Mouse (Mus musculus) telencephalon, adult 2 months (tissue): ENCODE data around the gene Irs2.

Source experiments
- DNase-seq: peaks from one replicate; pipeline ENCODE4 v3.0.0-alpha.2; 2011; ENCODE audit warnings: low read depth, low spot score

The Irs2 gene

DNA sequence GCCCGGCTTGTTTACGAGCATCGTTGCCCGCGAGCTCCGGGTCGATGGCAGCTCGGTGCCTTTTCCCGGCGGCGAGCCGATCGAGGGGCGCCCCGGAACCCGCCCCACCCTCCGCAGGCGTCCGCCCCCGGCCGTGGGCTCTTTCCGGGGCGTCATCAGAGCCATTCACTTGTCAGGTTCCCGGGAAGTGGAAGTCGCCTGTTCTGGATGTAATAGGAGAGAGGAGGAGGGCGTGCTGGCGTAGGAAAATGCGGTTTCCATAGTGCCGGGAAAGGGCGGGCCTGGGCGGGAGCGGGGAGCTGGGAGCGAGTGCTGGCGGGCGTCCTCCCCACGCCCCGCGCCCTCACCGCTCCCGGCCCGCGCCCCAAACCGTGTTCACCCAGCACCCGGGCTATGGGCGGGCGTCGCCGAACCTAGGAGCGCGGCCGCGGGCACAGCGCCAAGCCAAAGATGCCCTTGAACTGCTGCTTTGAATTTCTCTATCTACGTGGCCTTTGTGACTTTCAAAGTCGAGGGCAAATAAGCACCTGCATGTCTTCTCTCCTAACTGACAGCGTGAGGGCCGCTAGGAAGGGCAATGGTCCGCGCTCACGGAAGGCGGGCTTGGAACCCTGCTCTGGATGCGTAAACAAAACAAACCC lies 1.3 kb upstream of the Irs2 start:
- peak; percentile 85 for DNase-seq

DNA sequence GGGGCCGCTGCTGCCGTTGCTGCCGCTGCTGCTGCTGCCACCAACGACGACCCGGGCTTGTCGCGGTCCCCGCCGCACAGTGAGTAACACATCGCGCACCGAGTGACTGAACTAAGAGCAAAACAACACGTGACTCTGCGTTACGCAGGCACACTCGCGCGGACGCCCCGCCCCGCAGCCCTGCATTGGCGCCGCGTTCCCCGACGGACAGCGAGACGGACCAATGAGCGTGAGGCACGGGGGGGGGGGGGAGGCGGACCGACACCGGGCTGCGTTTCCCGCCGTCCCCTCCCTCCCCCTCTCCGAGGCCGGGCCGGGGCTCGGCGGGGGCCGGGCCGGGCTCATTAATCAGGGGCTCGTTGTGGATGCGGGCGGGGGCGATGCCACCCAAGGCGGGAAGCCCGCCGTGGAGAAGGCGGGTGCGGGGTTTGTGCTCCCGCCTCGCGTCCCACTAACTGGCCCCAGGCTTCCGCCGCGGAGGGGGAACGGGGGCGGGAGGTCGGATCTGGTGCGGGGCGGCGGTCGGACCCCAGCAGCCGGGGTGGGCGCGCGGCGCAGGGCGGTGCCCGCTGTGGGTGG lies 673 bp upstream of the Irs2 start:
- peak; percentile 91 for DNase-seq

DNA sequence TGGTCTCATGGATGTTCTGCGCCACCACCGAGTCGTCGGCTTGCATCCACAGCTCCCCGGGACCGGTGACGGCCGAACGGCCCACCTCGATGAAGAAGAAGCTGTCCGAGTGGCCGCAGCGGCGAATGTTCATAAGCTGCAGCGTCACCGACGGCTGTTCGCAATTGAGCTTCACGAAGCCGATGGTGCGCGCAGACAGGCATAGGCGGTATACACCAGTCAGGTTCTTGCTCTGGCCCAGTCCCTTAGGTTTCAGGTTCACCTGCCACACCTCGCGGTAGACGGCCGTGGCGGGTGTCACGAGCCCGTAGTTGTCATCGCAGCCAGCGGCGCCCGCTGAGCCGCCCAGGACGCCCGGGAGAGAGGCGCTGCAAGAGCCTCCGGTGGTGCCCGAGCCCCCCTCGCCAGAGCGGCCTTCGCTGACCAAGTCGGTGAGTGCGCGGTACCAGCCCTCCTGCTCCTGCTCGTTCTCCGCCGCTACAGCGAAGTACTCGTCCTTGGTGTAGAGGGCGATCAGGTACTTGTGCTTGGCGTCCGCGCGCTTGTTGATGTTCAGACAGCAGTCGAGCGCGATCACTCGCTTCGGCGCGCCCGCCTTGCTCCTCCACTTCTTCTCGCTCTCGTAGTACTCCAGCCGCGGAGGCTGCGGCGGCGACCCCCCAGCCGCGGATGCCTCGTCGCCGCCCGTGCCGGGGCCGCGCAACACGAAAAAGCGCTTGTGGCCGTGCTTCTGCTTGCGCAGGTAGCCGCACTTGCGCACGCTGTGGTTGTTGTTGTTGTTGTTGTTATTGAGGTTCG lies 478 bp downstream of the Irs2 start:
- no peak for DNase-seq

DNA sequence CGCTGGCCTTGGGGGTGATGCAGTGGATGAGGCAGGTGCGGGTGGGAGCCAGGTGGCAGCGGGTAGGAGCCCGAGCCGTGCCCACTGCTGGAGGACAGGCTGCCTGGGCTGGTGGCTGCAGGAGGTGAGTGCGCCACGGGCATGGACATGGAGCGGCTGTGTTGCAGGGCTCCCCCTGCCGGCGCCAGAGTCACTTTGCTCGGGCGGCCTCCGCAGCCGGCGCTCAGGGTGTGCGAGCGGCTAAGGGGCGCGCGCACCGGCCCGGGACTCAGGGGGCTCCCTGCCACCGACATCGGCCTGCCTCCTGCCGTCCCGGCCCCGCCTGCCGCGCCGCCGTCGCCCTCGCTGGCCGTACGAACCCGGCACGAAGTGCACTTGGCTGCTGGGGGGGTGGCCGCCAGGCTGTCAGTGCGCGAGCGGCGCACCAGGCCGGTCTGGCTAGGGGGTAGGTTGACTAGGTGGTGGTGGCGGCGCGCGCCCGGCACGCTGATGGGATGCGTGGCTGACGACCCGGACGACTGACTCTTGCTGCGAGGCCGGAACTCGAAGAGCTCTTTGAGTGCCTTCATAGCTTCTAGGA lies 1.2 kb downstream of the Irs2 start:
- no peak for DNase-seq

DNA sequence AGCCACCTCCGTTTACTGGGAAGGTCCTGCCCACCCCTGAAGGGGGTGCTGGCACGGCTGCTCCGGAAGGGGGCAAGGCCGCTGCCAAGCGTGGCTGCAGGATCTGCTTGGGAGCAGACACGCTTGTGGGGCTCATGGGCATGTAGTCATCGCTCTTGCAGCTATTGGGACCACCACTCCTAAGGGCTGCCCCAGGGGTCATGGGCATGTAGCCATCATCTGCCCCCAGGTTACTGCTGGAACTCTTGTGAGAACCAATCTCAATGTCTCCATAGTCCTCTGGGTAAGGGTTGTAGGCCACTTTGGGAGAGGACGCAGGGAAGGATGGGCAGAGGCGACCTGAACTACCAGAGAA lies 2.0 kb downstream of the Irs2 start:
- no peak for DNase-seq

DNA sequence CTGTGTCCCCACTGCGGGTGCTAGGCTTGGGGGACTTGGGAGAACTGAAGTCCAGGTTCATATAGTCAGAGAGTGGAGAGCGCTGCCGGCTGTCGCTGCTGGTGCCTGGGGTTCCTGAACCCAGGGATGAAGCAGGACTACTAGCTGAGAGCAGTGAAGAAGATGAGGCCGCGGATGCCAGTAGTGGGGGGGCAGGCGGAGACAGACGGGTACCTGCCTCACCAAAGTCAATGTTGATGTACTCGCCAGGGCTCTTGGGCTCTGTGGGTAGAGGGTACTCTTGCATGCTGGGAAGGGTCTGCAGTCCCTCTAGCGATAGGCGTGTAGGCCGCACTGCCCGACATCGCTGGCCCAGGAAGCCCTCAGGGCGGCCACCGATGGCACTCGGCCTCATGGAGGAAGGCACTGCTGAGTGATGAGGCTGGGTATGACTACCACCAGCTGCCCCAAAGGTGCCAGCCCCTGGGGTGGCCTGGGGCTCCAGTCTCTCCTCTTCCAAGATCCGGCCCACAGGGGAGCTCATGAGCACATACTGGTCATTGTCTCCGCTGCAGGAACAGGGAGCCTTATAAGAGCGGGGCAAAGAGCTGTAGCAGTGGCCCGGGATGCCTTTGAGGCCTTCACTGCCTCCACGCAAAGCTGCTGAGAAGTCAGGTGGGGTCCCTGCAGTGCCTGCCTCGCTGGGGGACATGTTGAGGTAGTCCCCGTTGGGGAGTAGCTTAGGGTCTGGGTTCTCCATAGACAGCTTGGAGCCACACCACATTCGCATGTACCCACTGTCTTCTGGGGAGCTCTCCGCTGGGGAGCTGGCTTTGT lies 2.6 kb downstream of the Irs2 start:
- no peak for DNase-seq

DNA sequence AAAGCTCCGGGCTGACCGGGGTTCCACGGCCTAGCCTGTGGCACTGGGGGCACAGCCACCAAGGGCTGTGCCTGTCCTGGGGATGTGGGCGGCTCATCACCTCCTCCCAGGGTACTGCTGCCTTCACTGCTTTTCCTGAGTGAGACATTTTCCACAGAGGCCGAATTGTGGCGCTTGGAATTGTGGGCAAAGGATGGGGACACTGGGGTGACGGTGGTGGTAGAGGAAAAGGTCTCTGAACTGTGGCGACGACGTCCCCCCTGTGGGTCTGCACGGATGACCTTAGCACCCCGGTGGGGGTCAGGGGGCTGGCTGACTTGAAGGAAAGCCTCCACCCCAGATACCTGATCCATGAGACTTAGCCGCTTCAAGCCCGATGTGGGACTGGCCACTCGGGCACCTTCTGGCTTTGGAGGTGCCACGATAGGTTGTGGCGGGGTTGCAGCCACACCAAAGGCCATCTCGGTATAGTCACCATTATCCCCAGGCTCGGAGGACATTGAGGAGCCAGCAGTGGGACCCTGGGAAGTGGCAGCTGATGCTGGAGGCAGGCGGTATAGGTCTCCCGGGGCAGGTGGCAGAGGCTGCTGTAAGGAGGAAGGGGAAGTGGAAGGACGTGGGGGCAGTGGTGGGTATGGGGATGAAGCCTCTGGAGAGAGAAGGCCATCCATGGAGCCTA lies 3.3 kb downstream of the Irs2 start:
- no peak for DNase-seq

DNA sequence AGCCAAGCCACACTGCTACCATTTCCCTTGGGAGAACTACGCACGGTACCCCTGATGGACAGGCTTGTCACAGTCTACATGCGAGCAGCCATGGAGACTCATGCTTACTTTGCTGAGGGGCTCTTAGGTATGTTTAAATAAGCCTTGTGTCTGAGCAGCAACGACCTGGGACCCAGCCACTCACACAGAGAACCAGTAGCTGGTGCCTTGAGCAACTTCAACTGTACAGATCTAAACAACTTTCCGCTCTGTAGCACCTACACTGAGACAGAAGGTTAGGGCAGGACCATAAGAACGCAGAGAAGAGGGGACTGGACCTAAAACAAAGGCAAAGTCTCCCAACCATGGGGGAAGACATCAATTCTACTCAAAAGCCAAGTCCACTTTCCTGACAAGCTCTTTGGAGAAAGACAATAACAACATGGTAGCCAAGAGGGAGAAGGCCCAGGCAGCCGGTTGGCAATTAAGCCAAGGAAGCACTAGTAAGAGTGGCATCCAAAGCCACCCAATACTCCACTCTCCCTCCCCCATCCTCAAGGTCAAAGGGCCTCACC lies 4.3 kb downstream of the Irs2 start:
- no peak for DNase-seq

DNA sequence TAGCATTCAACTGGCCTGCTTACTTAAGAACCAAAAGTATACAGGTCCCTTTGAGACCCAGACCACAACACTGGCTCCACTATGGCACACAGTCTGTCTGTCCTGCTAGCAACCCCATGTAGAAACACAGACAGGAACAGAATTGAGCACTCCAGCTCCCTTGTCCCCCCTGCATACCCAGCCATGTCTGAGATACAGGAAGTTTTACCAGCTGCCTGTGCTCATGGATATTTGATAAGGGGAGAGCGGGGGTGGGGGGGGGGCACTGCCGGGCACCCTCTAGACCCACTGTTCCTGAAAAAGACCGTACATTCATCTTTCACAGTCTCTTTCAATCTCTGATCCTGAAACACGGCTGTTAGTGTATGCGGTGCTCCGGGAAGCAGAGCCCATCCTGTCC lies 5.0 kb downstream of the Irs2 start:
- no peak for DNase-seq

DNA sequence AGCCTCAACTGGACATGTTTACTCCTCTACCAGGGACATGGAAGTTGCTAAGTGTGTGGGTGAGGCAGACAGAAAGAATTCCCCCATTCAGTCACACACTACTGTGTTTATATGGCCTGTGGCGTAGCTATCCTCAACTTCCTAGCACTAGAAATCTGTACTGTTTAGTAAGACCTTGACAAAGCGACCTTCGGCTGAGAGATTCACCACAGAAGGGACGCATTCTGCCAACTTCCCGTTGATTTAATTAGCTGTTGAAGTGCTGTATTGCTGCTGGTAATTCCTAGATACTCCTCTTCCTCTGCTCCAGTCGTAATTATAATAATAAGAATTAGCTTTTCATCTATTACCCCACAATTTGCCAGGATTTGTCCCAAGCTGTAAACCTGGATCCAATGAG lies 5.4 kb downstream of the Irs2 start:
- DNase-seq: no peak

DNA sequence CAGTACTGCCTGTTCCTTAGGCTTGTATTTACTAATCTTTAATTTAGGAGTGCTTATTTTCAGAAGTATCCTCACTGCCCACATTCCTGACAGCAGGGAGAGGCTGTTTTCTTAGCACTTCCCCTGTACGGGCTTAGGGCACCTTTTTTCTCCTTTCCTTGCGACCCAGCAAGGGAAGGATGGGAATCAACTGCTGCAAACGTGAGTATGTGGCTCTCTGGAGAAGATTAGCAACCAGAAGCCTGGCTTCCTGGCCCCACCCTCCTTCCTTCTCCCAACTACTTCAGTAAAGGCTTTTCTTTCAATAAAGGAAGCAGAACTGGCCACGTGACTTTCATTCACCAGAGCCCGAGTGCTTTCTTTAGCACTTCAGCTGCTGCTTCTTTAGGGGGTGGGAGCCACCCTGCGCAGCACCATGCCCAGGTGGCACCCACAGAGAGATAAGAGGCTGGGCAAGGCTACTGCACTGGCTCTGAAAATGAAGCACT lies 7.2 kb downstream of the Irs2 start:
- DNase-seq: no peak

DNA sequence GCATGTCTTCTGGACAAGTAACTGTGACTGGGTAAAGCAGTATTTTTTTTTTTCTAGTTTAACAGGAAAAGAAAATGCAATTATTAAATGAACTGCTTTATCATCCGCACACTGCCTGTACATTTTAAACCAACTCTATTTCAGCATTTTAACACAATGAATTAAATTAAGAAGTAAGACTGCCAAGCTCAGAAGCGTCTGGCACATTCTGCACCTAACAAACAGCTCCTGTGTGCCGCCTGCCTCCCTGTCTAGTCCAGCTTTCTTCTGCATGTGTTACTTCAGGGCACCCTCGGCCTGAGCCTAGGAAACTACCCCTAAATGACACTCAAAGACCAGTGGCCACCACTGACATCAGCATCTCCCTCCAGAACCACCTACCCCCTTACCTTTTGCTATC lies 8.7 kb downstream of the Irs2 start:
- DNase-seq: no peak

DNA sequence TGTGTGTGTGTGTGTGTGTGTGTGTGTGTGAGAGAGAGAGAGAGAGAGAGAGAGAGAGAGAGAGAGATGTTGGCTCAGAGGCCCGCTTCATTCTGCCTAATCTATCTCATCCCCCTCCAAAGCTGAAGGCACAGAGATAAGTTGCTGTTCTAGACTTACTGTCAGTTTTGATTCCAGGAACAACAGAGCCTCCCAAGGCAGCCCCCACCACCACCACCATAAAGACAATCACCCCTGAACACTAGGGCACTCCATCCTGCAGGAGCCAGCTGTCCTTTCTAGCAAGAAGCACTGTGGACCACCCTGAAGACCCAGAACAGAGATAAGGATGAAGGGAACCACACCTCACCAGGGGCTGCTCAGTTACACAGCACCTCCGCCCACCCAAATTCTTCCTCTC lies 12.0 kb downstream of the Irs2 start:
- no peak for DNase-seq

DNA sequence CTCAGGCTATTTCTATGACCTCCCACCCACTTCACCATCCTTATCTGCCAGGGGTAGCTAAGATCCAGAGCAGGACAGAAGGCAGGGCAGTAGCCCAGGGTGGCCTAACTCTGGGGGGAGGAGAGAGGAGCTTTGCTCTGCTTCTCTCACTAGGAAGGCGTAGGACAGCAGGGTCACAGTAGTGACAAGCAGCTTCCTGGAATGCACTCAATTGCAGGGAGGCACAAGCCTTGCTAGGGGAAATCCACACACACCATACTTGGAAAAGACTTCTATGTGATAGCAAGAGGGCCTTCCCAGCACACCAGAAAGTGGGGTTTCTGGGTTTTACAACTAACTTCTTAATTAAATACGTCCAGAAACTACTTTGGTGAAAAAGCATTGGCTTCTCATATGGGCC lies 12.5 kb downstream of the Irs2 start:
- DNase-seq: no peak

DNA sequence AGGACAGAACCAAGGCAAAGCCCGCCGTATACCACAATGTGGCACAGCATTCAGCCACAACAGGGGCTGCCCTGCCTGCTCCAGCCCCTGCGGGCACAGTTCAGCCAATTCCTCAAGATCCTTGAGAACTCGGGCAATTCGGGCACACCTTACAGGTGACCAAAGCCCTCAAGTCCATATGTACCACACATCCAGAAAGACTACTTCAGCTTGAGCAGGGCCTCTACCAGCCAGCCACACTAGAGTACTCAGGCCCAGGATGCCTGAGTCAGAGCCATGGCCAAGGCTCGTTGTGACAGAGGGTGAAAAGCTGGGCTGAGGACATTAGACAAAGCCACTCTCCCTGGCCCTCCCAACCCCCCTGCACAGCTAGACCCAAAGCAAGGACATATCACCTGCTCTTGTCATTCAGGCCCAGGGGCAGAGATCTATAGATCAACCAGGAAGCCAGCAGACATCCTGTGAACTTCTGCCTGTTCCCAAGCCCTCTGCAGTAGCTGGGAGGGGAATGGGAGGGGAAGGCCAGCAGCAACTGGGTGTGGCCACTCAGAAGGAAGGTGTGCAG lies 13.8 kb downstream of the Irs2 start:
- DNase-seq: no peak

DNA sequence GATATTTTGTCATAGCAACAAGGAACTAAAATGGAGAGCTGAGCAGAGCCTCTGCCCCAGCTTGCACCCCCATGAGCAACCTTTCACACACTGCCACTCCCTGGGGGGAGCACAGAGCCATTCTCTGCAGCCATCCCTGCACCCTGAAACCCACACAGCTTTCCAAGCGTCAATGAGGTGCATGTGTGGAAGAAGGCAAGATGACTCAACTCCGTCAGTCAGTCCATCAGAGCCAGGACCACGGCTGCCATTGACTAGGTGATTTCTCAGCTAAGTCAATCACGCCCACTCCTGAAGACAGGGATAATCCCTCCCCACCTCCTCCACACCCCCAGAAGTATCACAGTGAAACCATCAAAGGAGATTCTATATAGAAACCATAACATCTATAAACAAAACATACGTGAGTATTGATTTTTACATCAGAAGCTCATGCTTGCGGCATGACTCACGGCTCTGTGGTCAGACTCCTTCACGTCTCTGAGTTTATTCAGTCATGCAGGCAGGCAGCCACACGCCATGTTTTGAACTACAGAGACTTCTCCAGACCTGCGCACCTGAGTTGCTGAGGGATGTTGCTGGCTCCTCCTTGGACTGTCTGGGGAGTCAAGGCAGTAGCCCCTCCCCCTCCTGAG lies 14.6 kb downstream of the Irs2 start:
- DNase-seq: no peak

DNA sequence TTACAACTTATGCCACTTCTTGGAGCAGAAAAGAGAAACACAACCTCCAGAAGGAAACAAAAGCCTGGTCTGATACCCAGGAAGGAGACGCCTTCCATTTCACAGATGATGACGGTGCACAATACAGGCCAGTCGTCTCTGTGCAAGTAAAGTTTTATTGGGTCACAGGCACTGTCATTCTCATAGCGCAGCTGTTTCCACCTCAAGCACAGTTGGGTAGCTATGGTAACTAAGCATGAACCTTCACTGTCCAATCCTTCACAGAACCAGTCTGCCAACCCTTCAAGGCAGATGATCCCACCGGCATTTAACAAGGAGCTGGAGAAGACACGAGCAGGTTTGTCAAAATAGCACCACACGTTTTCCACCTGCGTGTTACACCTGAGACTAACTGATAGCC lies 16.2 kb downstream of the Irs2 start:
- no peak for DNase-seq

DNA sequence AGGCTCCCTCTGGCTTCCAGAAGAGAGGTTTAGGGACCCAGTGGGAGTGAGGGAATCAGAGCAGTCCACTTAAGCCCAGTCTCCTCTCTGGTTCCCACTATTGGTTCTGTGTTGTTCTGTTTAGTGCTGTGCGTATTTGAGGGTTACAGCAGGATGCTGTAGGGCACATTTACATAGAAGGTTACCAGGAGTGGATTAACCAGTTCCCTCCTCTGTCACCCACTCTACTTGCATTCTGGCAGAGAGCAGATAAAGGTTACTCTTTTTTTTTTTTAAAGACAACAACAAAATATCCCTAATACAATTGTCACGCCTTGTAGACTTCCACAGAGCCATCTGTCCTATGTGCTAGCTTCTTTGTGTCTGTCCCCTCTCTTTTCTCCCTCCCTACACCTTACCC lies 16.9 kb downstream of the Irs2 start:
- DNase-seq: no peak

DNA sequence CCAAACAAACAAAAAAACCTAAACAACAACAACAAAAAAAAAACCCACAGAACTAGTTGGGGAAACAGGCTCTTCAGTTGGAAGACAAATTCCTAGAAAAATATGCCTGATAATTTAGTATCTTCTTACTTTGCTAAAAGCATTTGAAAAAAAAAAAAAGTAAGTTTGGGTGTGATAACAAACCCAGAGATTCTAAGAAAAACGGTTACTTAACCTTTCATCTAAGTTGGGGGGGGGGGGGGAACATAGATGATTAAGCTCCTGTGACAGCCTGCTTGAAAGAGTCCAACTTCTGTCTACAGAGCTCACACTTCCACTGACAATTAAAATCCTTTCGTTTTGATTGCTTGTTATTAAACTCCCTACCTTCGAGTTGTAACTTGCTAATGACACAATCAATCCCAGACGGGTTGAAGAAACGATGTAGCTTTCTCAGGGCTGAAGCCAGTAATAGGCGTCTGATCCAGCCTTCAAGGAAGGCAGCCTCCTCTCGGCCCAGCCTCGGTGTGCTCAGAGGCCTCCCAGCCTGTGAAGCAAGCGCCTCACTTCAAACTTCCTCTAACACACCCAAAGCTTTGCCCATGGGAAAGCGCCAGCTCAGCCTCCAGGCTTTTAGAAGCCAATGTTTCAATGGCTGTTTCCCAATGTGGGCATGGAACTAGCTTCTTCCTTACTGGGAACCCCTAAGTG lies 17.7 kb downstream of the Irs2 start:
- no peak for DNase-seq

DNA sequence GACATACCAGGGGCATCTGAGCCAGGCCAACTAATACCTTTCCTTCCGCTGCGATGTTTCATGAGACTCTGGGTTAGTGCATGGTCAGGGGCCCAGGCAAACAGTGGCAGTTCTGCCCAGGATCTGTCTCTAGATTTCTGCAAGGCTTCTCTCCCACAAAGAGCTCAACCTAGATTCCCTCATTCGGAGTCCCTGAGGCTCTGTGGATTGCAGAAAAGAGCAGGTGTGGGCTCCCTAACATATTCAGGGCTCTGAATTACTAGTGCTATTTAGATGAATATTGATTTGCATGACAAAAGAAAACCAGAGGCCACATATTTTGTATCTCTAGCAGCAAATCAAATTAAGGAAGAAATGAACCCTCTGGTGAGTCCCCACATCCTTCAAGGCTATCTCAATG lies 18.3 kb downstream of the Irs2 start:
- DNase-seq: no peak
